Mouse (Mus musculus) liver, embryonic 13.5 days (tissue): ENCODE results near the gene Ep400. TPM values are rescaled to one million over a fixed set of nuclear protein-coding genes. Genes with fewer than 3 reads are reported as not detected.

Experiments used
- ATAC-seq: fragments of 200-750 bp; cut with Nextera tagmentation; 2 replicates; pipeline ENCODE4 v1.8.0; 2017; ENCODE audit warnings: low read depth, mild to moderate bottlenecking, moderate number of reproducible peaks, moderate library complexity
- DNase-seq: peaks from one replicate; pipeline ENCODE4 v3.0.0; 2022
- H3K27ac ChIP-seq: fragments of 300-500 bp; sonication (generic); 2 replicates; pipeline ENCODE4 v1.5.1; 2015; ENCODE audit warnings: moderate library complexity, mild to moderate bottlenecking, inconsistent platforms
- H3K27me3 ChIP-seq: fragments of 300-500 bp; sonication (generic); 2 replicates; pipeline ENCODE4 v1.6.1; 2015; ENCODE audit warnings: mild to moderate bottlenecking, inconsistent platforms
- H3K36me3 ChIP-seq: fragments of 300-500 bp; sonication (generic); 2 replicates; pipeline ENCODE4 v1.6.1; 2015; ENCODE audit warnings: mild to moderate bottlenecking, inconsistent platforms
- H3K4me1 ChIP-seq: fragments of 300-500 bp; sonication (generic); replicated peaks from 2 replicates; pipeline ENCODE4 v1.6.1; 2015; ENCODE audit warnings: inconsistent platforms
- H3K4me2 ChIP-seq: fragments of 300-500 bp; sonication (generic); 2 replicates; pipeline ENCODE4 v1.6.1; 2015; ENCODE audit warnings: inconsistent platforms, mild to moderate bottlenecking, moderate library complexity
- H3K4me3 ChIP-seq: fragments of 300-500 bp; sonication (generic); replicated peaks from 2 replicates; pipeline ENCODE4 v1.5.1; 2015; ENCODE audit warnings: mild to moderate bottlenecking, inconsistent platforms
- H3K9ac ChIP-seq: fragments of 300-500 bp; sonication (generic); 2 replicates; pipeline ENCODE4 v1.6.1; 2015; ENCODE audit warnings: mild to moderate bottlenecking, inconsistent platforms
- H3K9me3 ChIP-seq: fragments of 300-500 bp; sonication (generic); replicated peaks from 2 replicates; pipeline ENCODE4 v1.6.1; 2016; ENCODE audit warnings: inconsistent platforms
- WGBS: fragments of 180-500 bp; shearing (Covaris S2); methylation state at CpG from one replicate; pipeline ENCODE4 v1.1.7; 2015; ENCODE audit not compliant: insufficient replicate concordance; 5-methylcytosine and 5-hydroxymethylcytosine counted together
- polyA plus RNA-seq: library from polyadenylated mRNA; unstranded; fragments of >200 nt; fragmentation: Nextera tagmentation; extraction: Ambion mirVana; gene quantifications from 2 replicates; pipeline ENCODE4 v1.2.1, GENCODE M21; 2015

Ep400 gene
- polyA plus RNA-seq, 1 experiment from 2014 or later, result 15.7 TPM

DNA sequence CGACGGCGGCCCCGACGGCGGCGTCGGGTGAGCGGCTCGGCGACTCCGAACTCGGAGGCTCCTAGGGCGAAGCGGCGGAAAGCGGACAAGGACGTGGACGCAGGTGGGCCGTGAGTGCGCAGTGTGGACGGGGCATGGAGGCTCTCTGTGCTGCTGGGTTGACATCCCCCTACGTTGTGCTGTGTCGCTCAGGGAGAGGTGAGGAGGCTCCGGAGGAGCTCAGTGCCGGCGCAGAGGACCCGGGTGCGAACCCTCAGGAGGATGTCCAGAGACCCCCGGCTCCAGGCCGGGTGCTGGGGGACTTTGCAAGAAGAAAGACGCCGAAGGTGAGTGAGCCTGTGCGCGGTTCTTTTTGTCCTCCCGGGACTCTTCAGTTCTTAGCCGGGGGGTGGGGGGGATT lies 116.8 kb downstream of the Ep400 start:
- H3K9ac ChIP-seq, result peak overlapping the region; percentile 92
- H3K4me2 ChIP-seq, result peak overlapping the region; percentile 94
- peak overlapping the region; percentile 29 for H3K27ac ChIP-seq
- H3K4me3 ChIP-seq, result peak overlapping the region; percentile 86
- ATAC-seq (peak; percentile 52), DNase-seq (no peak)
- H3K36me3 ChIP-seq, result peaks cover 78% of the 10 kb centered on the region
- H3K4me1 ChIP-seq, result peaks cover 31% of the 10 kb centered on the region
- WGBS, result under 1% methylated on average over 37 of the region's 37 CpGs
- H3K27me3 ChIP-seq, result no peaks in the 10 kb centered on the region
- no peaks in the 10 kb centered on the region for H3K9me3 ChIP-seq

DNA sequence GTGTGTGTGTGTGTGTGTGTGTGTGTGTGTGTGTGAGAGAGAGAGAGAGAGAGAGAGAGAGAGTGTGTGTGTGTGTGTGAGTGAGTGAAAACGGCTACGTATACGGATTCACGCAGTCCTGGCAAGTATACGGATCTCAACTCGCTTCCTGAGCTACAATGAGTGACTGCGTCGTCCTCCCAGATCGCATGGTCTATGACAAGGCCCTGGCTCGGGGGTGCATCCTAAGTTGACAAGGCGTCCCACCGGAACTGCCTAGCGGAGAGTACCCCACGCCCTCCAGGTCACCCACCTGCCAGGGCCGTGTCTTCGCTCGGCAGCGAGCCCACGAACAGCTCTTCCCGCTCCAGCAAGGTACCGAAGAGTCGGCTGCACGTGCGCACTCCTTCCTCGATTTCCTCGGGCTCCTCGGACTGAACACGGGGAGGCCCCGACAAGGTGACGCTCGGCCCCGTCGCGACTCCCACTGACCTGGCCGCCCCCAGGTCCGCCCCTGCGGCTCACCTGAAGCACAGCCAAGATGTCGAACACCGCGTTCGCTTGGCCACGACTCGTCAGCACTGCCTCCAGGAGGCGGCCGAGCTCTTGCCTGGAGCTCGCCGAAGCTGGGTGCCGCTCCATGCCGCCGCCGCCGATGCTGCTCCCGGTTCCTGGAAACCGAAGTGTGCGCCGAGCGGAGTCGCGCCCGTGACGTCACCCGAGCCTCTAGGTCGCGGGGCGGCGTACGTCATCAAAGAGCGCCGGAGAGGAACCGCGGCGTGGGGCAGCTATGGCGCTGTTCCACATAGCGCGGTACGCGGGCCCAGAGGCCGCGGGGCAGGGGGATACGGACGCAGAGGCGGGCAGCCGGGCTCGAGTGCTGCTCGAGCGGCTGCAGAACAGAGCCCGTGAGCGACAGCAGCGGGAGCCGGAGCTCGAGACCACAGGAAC lies 117.5 kb downstream of the Ep400 start, which contains the start of the genes Noc4l and Ddx51:
Noc4l (minus strand) TSS at position 699 of the 930 bp plus-strand sequence.
Ddx51 (plus strand) TSS at position 733 of the 930 bp plus-strand sequence.
- Histone ChIP-seq H3K9me3 (no peaks in the 10 kb centered on the region), H3K36me3 (peaks cover 78% of the 10 kb centered on the region), H3K4me3 (peak within 1 kb of the TSS; percentile 86), H3K27ac (peak within 1 kb of the TSS; percentile 71), H3K27me3 (no peaks in the 10 kb centered on the region), H3K4me2 (peak within 1 kb of the TSS; percentile 94), H3K9ac (peak within 1 kb of the TSS; percentile 92), H3K4me1 (peaks cover 34% of the 10 kb centered on the region)
- under 1% methylated on average over 91 of the region's 91 CpGs for WGBS
- ATAC-seq (peak; percentile 80), DNase-seq (peak; percentile 92)

DNA sequence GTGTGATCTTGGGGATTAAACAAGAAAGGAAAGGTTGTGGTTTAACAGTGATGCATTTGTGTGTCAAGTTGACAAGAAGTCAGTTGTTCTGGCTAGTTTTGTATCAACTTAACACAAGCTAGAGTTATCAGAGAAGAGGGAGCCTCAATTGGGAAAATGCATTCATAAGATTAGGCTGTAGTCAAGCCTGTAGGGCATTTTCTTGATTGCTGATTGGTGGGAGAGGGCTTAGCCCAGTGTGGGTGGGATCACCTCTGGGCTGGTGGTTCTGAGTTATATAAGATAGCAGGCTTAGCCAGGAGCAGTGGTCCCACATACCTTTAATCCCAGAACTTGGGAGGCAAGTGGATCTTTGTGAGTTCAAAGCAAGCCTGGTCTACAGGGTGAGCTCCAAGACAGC lies 124.1 kb downstream of the Ep400 start:
- H3K27ac ChIP-seq, result peak overlapping the region; percentile 69

DNA sequence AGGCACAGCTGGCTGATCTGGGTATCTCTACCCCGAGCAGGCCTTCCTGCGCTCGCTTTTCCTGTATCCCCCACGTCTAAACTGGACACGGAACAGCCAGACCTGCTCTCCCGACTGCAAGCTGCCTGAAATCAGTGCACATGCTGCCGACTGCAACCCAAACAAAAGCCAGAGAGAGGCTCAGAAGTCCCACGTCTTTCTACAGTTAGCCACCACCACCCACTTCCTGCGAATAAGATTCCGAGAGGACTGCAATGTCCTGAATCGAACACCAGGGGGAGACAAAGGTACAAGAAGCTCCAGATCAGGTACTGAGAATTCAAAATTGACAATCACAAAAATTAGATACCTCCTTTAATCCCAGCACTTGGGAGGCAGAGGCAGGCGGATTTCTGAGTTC lies 131.1 kb downstream of the Ep400 start:
- ATAC-seq, result no peak

More for the DNA sequence above, 124.1 kb downstream of the Ep400 start:
- H3K27me3 ChIP-seq, result no peaks in the 10 kb centered on the region
- H3K9me3 ChIP-seq, result no peaks in the 10 kb centered on the region
- no peak overlapping the region for H3K4me3 ChIP-seq
- ATAC-seq, result peak; percentile 92
- no peak overlapping the region for H3K9ac ChIP-seq
- peak; percentile 61 for DNase-seq
- peaks cover 68% of the 10 kb centered on the region for H3K36me3 ChIP-seq
- H3K4me1 ChIP-seq, result peaks cover 30% of the 10 kb centered on the region
- peak overlapping the region; percentile 19; the same call in 1 of the 2 replicates for H3K4me2 ChIP-seq

DNA sequence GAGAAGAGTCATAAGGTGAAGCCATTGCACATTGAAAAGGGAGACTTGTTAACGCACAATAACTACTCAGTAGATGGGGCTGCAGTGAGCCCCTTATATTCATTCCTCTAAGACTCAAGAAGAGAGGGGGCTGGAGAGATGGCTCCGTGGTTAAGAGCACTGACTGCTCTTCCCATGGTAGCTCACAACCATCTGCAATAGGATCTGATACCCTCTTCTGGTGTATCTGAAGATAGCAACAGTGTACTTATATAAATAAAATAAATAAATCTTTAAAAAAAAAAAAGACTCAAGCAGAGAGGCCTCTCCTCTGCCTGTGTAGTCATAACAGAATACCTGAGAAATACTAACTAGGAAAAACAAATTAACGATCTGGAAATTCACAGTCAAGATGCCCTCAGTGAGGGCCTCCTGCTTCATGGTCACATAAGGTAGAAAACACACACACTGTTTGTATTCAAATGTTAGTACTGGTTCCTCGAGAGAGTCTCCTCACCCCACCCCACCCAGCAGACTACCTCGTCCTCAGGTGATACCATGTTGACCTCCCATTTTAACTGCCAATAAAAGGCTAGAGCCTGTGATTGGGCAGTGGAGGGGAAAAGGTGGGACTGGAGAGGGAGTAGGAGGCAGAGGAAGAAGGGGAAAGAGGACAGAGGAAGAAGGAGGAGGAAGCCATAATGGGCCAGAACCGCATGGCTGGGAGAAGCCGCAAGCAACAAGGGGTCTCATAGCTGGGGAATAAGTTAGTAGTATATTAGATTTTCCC lies 132.0 kb downstream of the Ep400 start:
- ATAC-seq, result no peak
- Histone ChIP-seq H3K9ac (no peak overlapping the region), H3K4me2 (no peak overlapping the region), H3K4me3 (no peak overlapping the region), H3K9me3 (no peaks in the 10 kb centered on the region), H3K27me3 (peaks cover 4% of the 10 kb centered on the region; the same call in 1 of the 2 replicates), H3K4me1 (no peaks in the 10 kb centered on the region), H3K36me3 (no peaks in the 10 kb centered on the region), H3K27ac (no peak overlapping the region)
- WGBS, result 66% methylated on average over 7 of the region's 7 CpGs
- DNase-seq, result no peak

More for the DNA sequence above, 131.1 kb downstream of the Ep400 start:
- Histone ChIP-seq H3K27me3 (peaks cover 4% of the 10 kb centered on the region; the same call in 1 of the 2 replicates), H3K27ac (no peak overlapping the region), H3K4me3 (peak overlapping the region; percentile 25; the same call in 1 of the 2 replicates), H3K9ac (no peak overlapping the region), H3K4me1 (no peaks in the 10 kb centered on the region), H3K4me2 (peak overlapping the region; percentile 46), H3K36me3 (peaks cover 2% of the 10 kb centered on the region), H3K9me3 (no peaks in the 10 kb centered on the region)
- DNase-seq, result peak; percentile 50
- WGBS, result 21% methylated on average over 12 of the region's 12 CpGs

DNA sequence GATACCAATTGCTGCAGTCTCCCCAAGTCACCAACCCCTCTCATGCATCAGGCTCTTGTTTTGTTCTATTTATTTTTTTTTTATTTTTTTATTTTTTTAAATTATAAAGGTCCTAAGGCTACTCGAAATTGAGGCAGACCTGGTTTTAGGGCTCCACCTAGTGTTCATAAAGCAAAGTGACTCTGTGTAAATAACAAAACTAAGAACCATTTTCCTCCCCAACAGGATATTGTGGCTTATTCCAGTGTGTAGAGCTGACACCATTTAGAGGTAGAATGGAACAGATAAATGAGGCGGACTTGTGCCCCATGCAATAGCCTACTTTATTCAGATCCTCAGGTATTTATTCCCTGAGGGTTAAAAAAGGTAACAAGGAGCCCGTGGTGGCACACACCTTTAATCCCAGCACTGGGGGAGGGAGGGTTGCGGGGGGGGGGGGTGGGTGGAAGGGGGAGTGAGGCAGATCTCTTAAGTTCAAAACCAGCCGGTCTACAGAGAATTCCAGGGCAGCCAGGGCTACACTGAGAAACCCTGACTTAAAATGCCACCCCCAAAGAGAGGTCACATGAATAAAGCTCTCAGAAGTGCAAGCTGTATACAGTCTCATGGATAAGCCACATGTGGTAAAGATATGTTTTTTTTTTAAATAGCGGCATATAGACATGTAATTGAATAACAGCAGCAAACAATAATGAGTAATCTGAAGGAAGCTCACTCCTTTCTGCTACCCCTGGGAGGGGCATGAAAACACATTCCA lies 134.4 kb downstream of the Ep400 start:
- no peak overlapping the region for H3K4me2 ChIP-seq
- no peak overlapping the region for H3K27ac ChIP-seq
- H3K4me3 ChIP-seq, result no peak overlapping the region
- H3K9ac ChIP-seq, result no peak overlapping the region
- WGBS, result 35% methylated on average over 6 of the region's 6 CpGs
- H3K27me3 ChIP-seq, result peaks cover 4% of the 10 kb centered on the region; the same call in 1 of the 2 replicates
- H3K4me1 ChIP-seq, result no peaks in the 10 kb centered on the region
- ATAC-seq, result no peak
- H3K36me3 ChIP-seq, result no peaks in the 10 kb centered on the region
- no peak for DNase-seq
- H3K9me3 ChIP-seq, result no peaks in the 10 kb centered on the region

DNA sequence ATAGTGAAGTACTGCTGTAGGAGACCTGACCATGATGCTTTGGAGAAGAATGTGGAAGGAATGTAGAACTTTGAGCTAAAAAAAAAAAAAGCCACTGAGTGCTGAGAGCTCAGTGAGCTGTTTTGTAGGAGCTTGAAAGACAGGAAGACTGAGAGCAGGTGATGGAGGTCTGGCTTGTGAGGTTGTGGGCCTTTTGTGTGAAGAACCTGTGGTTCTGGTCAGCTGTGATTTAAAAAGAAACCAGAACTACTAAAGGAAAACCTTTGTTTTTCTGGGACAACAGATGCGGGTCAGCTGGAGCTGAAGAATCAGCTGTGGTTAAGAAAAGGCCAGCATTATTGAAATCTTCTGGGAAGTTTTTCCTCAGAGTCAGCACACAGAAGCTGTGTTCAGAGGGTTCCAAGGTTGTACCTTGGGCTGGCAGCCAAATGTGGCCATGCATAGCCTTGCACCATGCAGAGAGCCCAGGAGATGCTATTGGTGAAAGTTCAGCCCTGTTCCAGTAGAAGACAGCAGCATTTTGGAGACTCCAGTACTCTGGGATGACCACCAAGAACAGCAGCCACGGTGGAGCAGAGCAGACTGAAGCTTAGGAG lies 140.9 kb downstream of the Ep400 start:
- no peak overlapping the region for H3K27ac ChIP-seq
- no peak for DNase-seq
- WGBS, result 52% methylated on average over 2 of the region's 2 CpGs

DNA sequence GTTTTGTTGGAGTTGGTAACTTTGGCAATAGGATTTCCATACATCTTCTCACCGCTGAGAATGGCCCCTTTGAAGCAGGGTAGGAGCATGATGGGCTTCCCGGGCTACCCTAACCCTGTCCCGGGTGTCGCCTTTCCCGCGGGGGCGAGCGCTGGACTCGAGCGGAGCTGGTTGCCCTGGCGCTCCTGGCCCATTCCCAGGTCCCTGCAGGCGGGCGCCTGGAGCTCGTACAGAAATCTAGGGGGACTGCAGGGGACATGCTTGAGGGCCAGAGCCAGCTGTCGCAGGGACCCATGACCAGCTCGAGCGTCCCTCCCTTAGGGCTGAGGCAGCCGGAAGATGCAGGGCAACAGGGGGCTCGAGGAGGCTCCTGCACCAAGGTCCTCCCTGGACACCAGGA lies 142.4 kb downstream of the Ep400 start:
- H3K9ac ChIP-seq, result no peak overlapping the region
- no peak for ATAC-seq
- H3K4me1 ChIP-seq, result no peaks in the 10 kb centered on the region
- no peaks in the 10 kb centered on the region for H3K9me3 ChIP-seq
- no peak for DNase-seq
- no peak overlapping the region for H3K27ac ChIP-seq
- WGBS, result 28% methylated on average over 19 of the region's 19 CpGs
- H3K27me3 ChIP-seq, result peaks cover 29% of the 10 kb centered on the region
- H3K4me2 ChIP-seq, result no peak overlapping the region
- H3K36me3 ChIP-seq, result no peaks in the 10 kb centered on the region
- no peak overlapping the region for H3K4me3 ChIP-seq

More for the DNA sequence above, 140.9 kb downstream of the Ep400 start:
- Histone ChIP-seq H3K4me2 (no peak overlapping the region), H3K27me3 (peaks cover 31% of the 10 kb centered on the region), H3K9me3 (no peaks in the 10 kb centered on the region), H3K4me3 (no peak overlapping the region), H3K9ac (no peak overlapping the region), H3K36me3 (no peaks in the 10 kb centered on the region), H3K4me1 (no peaks in the 10 kb centered on the region)
- ATAC-seq, result no peak

DNA sequence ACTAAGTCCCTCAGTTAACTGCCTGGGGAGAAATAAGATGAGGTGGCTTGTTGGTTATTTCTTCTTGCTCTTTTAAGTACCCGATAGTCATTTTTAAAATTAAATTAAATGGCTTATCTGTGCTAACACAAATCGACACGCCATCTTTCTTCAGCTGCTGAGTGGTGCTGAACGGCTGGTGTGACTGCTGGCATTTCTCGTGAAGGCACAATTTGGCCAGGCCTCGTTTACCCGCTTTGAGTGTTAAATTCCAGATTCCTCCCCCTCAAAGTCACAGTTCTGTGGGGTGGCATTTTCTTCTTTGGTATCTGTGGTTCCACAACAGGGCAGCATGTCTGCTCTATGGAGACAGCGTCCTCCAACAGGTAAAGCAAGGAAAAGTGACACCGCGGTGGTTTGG lies 143.2 kb downstream of the Ep400 start:
- Histone ChIP-seq H3K9me3 (no peaks in the 10 kb centered on the region), H3K4me2 (no peak overlapping the region), H3K4me1 (no peaks in the 10 kb centered on the region), H3K27me3 (peaks cover 29% of the 10 kb centered on the region), H3K27ac (no peak overlapping the region), H3K4me3 (no peak overlapping the region), H3K9ac (no peak overlapping the region), H3K36me3 (no peaks in the 10 kb centered on the region)
- ATAC-seq, result no peak
- 61% methylated on average over 10 of the region's 10 CpGs for WGBS
- no peak for DNase-seq

DNA sequence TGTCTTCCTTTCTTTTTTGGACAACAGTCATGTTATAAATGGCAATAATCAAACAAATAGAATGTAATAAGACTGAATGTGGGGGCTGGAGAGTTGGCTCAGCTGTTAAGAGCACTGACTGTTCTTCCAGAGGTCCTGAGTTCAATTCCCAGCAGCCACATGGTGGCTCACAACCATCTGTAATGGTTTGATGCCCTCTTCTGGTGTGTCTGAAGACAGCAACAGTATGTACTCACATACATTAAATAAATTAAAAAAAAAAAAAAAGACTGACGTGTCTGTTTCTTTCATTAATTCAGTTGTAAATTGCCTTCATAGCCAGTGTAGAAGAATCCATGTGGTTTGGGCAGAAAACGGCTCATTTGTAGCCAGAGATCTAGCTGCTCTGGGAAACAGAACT lies 146.2 kb downstream of the Ep400 start:
- peaks cover 22% of the 10 kb centered on the region for H3K27me3 ChIP-seq
- DNase-seq (no peak), ATAC-seq (no peak)
- H3K4me3 ChIP-seq, result no peak overlapping the region
- H3K36me3 ChIP-seq, result no peaks in the 10 kb centered on the region
- WGBS, result 57% methylated on average over 2 of the region's 2 CpGs
- no peaks in the 10 kb centered on the region for H3K9me3 ChIP-seq
- no peak overlapping the region for H3K9ac ChIP-seq
- no peak overlapping the region for H3K4me2 ChIP-seq
- H3K27ac ChIP-seq, result no peak overlapping the region
- no peaks in the 10 kb centered on the region for H3K4me1 ChIP-seq
